Mouse (Mus musculus): ENCODE data around the gene Abca2.
"Not testable (repeated sequence)": the region's sequence is repeated elsewhere in the genome, so short reads cannot be mapped to it uniquely, and the experiment has no call there.

The Abca2 gene

GRCm38 (mm10) chr2:25428442-25429236 is at the start of gene Abca2:
TSS of gene Abca2 (plus strand) at chr2:25428703.
- peak; percentile 97 for DNase-seq (ENCODE audit: low read depth, low spot score)

GRCm38 (mm10) chr2:25384492-25384891 is 44.0 kb upstream of the Abca2 start:
- DNase-seq (ENCODE audit: low read depth, low spot score) = no peak

- no peak for DNase-seq (ENCODE audit: low read depth, low spot score)
Measured at GRCm38 (mm10) chr2:25391266-25391665, 37.2 kb upstream of the Abca2 start.

GRCm38 (mm10) chr2:25394281-25395221 is 34.0 kb upstream of the Abca2 start:
- peak; percentile 29 for DNase-seq (ENCODE audit: low read depth, low spot score)

- peak; percentile 60 for DNase-seq (ENCODE audit: low read depth, low spot score)
Measured at GRCm38 (mm10) chr2:25395721-25396596, 32.5 kb upstream of the Abca2 start, which contains the start of gene Entpd2. TSS of gene Entpd2 (plus strand) at chr2:25395874.

GRCm38 (mm10) chr2:25396597-25396983 is 31.9 kb upstream of the Abca2 start:
- DNase-seq (ENCODE audit: low read depth, low spot score) = peak; percentile 86

GRCm38 (mm10) chr2:25397010-25397409 is 31.5 kb upstream of the Abca2 start:
- DNase-seq (ENCODE audit: low read depth, low spot score) = no peak

GRCm38 (mm10) chr2:25398065-25398464 is 30.4 kb upstream of the Abca2 start:
- no peak for DNase-seq (ENCODE audit: low read depth, low spot score)

- no peak for DNase-seq (ENCODE audit: low read depth, low spot score)
Measured at GRCm38 (mm10) chr2:25399051-25399450, 29.5 kb upstream of the Abca2 start, which contains the start of gene Npdc1. TSS of gene Npdc1 (plus strand) at chr2:25399351.

GRCm38 (mm10) chr2:25400291-25400690 is 28.2 kb upstream of the Abca2 start:
- DNase-seq (ENCODE audit: low read depth, low spot score) = no peak

- peak; percentile 86 for DNase-seq (ENCODE audit: low read depth, low spot score)
Measured at GRCm38 (mm10) chr2:25400764-25401163, 27.7 kb upstream of the Abca2 start.

- peak; percentile 88 for DNase-seq (ENCODE audit: low read depth, low spot score)
Measured at GRCm38 (mm10) chr2:25402377-25402971, 26.0 kb upstream of the Abca2 start.

- DNase-seq (ENCODE audit: low read depth, low spot score) = peak; percentile 94
Measured at GRCm38 (mm10) chr2:25402972-25403601, 25.4 kb upstream of the Abca2 start.

- DNase-seq (ENCODE audit: low read depth, low spot score) = peak; percentile 55
Measured at GRCm38 (mm10) chr2:25403994-25404393, 24.5 kb upstream of the Abca2 start.

- no peak for DNase-seq (ENCODE audit: low read depth, low spot score)
Measured at GRCm38 (mm10) chr2:25408908-25409307, 19.6 kb upstream of the Abca2 start.

GRCm38 (mm10) chr2:25413436-25413835 is 15.1 kb upstream of the Abca2 start:
- DNase-seq (ENCODE audit: low read depth, low spot score) = not testable (repeated sequence)

- DNase-seq (ENCODE audit: low read depth, low spot score) = no peak
Measured at GRCm38 (mm10) chr2:25417426-25417825, 11.1 kb upstream of the Abca2 start.

- peak; percentile 86 for DNase-seq (ENCODE audit: low read depth, low spot score)
Measured at GRCm38 (mm10) chr2:25421896-25422295, 6.6 kb upstream of the Abca2 start.

- peak; percentile 43 for DNase-seq (ENCODE audit: low read depth, low spot score)
Measured at GRCm38 (mm10) chr2:25422587-25423410, 5.7 kb upstream of the Abca2 start, which contains the start of gene Fut7. TSS of gene Fut7 (plus strand) at chr2:25423267.
